Mouse (Mus musculus): Measurements from ENCODE around the gene Gm960.
"Not testable (repeated sequence)": the region's sequence is repeated elsewhere in the genome, so short reads cannot be mapped to it uniquely, and the experiment has no call there.

Gm960 gene

GRCm38 (mm10) chr19:4593792-4594522, 104.5 kb downstream of the Gm960 start:
- DNase-seq (ENCODE audit: low read depth, low spot score) = no peak

GRCm38 (mm10) chr19:4590025-4590424, 108.4 kb downstream of the Gm960 start:
- no peak for DNase-seq (ENCODE audit: low read depth, low spot score)

- DNase-seq (ENCODE audit: low read depth, low spot score) = no peak
These were observed 109.4 kb downstream of the Gm960 start for GRCm38 (mm10) chr19:4589081-4589480.

- DNase-seq (ENCODE audit: low read depth, low spot score) = no peak
These were observed 110.0 kb downstream of the Gm960 start for GRCm38 (mm10) chr19:4588430-4588829.

GRCm38 (mm10) chr19:4587426-4587825, 111.0 kb downstream of the Gm960 start:
- DNase-seq (ENCODE audit: low read depth, low spot score) = no peak

GRCm38 (mm10) chr19:4586783-4587182, 111.7 kb downstream of the Gm960 start:
- not testable (repeated sequence) for DNase-seq (ENCODE audit: low read depth, low spot score)

GRCm38 (mm10) chr19:4583856-4584255, 114.6 kb downstream of the Gm960 start:
- no peak for DNase-seq (ENCODE audit: low read depth, low spot score)

- no peak for DNase-seq (ENCODE audit: low read depth, low spot score)
These were observed 119.2 kb downstream of the Gm960 start for GRCm38 (mm10) chr19:4579296-4579695.

- no peak for DNase-seq (ENCODE audit: low read depth, low spot score)
These were observed 119.7 kb downstream of the Gm960 start for GRCm38 (mm10) chr19:4578799-4579198.
